Mouse (Mus musculus) macrophage (primary cell): Measurements from ENCODE around the gene Zfp383. TPM values are rescaled to one million over a fixed set of nuclear protein-coding genes. Genes with fewer than 3 reads are reported as not detected.
"Not testable (repeated sequence)": the region's sequence is repeated elsewhere in the genome, so short reads cannot be mapped to it uniquely, and the experiment has no call there.

Experiments
- H3K27ac ChIP-seq: fragments of 350-480 bp; formaldehyde crosslinking; 2 replicates; pipeline ENCODE4 v1.9.0; 2021
- H3K36me3 ChIP-seq: fragments of 350-480 bp; formaldehyde crosslinking; 2 replicates; pipeline ENCODE4 v1.9.0; 2021; ENCODE audit errors: inconsistent target
- H3K4me3 ChIP-seq: fragments of 350-480 bp; formaldehyde crosslinking; 2 replicates; pipeline ENCODE4 v1.9.0; 2021; ENCODE audit errors: inconsistent target
- H3K79me2 ChIP-seq: fragments of 350-480 bp; formaldehyde crosslinking; 2 replicates; pipeline ENCODE4 v1.9.0; 2021; ENCODE audit errors: inconsistent target
- WGBS: methylation state at CpG from one replicate; pipeline ENCODE4 v1.1.7; 2026; ENCODE audit warnings: inconsistent platforms; ENCODE audit not compliant: missing documents; 5-methylcytosine and 5-hydroxymethylcytosine counted together
- polyA plus RNA-seq: library from polyadenylated mRNA; stranded (reverse); fragments of 250-400 nt; gene quantifications from 3 replicates; pipeline ENCODE4 v1.2.4, GENCODE M21; 2018; ENCODE audit warnings: inconsistent platforms
- total RNA-seq, 78 experiments: library from RNA; depleted of rRNA; stranded (reverse); fragments of 250-400 nt; gene quantifications; 1 replicate in 9 of 78; 2 replicates in 24 of 78; 3 replicates in 43 of 78; 4 replicates in 2 of 78; pipeline ENCODE4 v1.2.4; 2018; ENCODE audit warnings: inconsistent platforms in 56 of 78

Gene Zfp383
- total RNA-seq (2018; cell fraction: chromatin; rRNA removed), result 1 to 10 TPM in 15 of 26 experiments, under 1 TPM in 8, not detected in 3; 0.31 to 4.4 (median 1.5) TPM
- total RNA-seq (2018; cell fraction: cytosol; rRNA removed), result 1 to 10 TPM in 15 of 26 experiments, under 1 TPM in 11; 0.24 to 2.0 (median 1.1) TPM
- total RNA-seq (2018; cell fraction: nucleus; rRNA removed), result 1 to 10 TPM in 15 of 26 experiments, under 1 TPM in 11; 0.20 to 4.7 (median 1.2) TPM
- polyA plus RNA-seq, result 1.3 to 2.7 TPM (median 1.6 TPM) in 3 replicates

GRCm38 (mm10) chr7:29908130-29908950 lies at the start of gene Zfp383:
TSS of gene Zfp383 (plus strand) at chr7:29908223.
- Histone ChIP-seq H3K27ac (peak within 1 kb of the TSS; percentile 80), H3K4me3 (peak within 1 kb of the TSS; percentile 74), H3K36me3 (0 out of 2 replicates have a peak, but pooled peaks cover 7% of the 10 kb centered on the region), H3K79me2 (no peaks in the 10 kb centered on the region)
- 2% methylated on average over 32 of the region's 33 CpGs for WGBS

- H3K27ac ChIP-seq, result no peak within 1 kb of the TSS
- no peaks in the 10 kb centered on the region for H3K36me3 ChIP-seq
- no peaks in the 10 kb centered on the region for H3K79me2 ChIP-seq
- 3% methylated on average over 32 of the region's 32 CpGs for WGBS
- H3K4me3 ChIP-seq, result peak within 1 kb of the TSS; percentile 62
Measured at GRCm38 (mm10) chr7:29859532-29860517, 48.2 kb upstream of the Zfp383 start, which contains the start of gene Zfp420. TSS of gene Zfp420 (plus strand) at chr7:29859979.

GRCm38 (mm10) chr7:29861660-29862059 lies 46.4 kb upstream of the Zfp383 start:
- no peak overlapping the region for H3K4me3 ChIP-seq
- 97% methylated on average over 7 of the region's 7 CpGs for WGBS
- H3K79me2 ChIP-seq, result no peaks in the 10 kb centered on the region
- H3K27ac ChIP-seq, result no peak overlapping the region
- no peaks in the 10 kb centered on the region for H3K36me3 ChIP-seq

DNA sequence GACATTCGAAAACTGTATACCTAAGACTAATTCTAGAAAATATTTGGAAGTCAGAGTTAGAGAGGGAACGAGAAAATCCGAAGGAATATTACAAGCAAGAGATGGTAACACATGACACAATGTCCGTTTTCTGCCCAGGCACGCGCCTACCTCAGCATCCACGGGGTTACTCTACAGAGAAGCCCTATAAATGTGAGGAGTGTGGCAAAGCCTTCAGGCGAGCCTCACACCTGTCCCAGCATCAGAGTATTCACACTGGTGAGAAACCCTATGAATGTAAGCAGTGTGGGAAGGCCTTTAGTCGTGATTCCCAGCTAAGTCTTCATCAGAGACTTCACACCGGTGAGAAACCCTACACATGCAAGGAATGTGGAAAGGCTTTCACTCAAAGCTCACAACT lies 33.8 kb upstream of the Zfp383 start:
- no peak overlapping the region for H3K4me3 ChIP-seq
- peaks cover 8% of the 10 kb centered on the region; the same call in 1 of the 2 replicates for H3K36me3 ChIP-seq
- WGBS, result 92% methylated on average over 10 of the region's 10 CpGs
- H3K27ac ChIP-seq, result no peak overlapping the region
- no peaks in the 10 kb centered on the region for H3K79me2 ChIP-seq

DNA sequence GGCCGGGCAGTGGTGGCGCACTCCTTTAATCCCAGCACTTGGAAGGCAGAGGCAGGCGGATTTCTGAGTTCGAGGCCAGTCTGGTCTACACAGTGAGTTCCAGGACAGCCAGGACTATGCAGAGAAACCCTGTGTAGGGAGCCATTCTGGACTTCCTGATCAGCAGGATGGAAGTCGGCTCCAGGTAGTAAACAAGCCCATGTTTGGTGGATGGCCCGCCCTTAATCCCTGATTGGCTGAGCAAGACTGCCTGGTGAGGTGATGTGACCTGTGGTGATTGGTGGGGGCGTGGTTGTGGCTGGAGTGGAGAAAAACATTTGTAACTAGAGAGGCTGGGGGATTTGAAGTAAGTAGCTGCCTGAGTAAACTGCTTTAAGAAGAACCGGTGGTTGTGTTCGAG lies 30.5 kb upstream of the Zfp383 start:
- H3K36me3 ChIP-seq, H3K79me2 ChIP-seq, H3K4me3 ChIP-seq, H3K27ac ChIP-seq: not testable (repeated sequence)
- WGBS, result 90% methylated on average over 9 of the region's 9 CpGs

- peaks cover 3% of the 10 kb centered on the region; the same call in 1 of the 2 replicates for H3K36me3 ChIP-seq
- 79% methylated on average over 7 of the region's 7 CpGs for WGBS
- no peak overlapping the region for H3K27ac ChIP-seq
- no peaks in the 10 kb centered on the region for H3K79me2 ChIP-seq
- no peak overlapping the region for H3K4me3 ChIP-seq
Measured at GRCm38 (mm10) chr7:29880056-29880455, 28.0 kb upstream of the Zfp383 start.

DNA sequence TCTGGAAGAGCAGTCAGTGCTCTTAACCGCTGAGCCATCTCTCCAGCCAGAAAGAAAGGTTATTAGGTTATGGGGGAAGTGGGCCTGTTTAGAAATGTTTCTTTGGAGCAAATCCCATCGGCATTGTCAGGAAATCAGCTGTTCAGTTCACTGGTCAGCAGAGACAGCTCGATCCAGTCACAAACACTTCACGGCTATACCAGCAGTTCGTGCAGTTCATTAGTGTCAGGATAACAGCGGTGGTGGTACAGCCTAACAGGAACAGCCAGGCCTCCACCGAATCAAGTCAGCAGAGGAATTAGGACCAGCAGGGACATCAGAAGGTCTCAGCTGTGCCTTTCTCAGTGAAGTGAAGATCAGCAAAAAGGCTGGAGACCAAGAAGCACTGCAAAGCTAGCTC lies 27.1 kb upstream of the Zfp383 start:
- no peak overlapping the region for H3K4me3 ChIP-seq
- no peaks in the 10 kb centered on the region for H3K79me2 ChIP-seq
- no peaks in the 10 kb centered on the region for H3K36me3 ChIP-seq
- H3K27ac ChIP-seq, result no peak overlapping the region
- WGBS, result 88% methylated on average over 7 of the region's 7 CpGs

GRCm38 (mm10) chr7:29890501-29890900 lies 17.5 kb upstream of the Zfp383 start:
- H3K4me3 ChIP-seq, result no peak overlapping the region
- no peaks in the 10 kb centered on the region for H3K79me2 ChIP-seq
- H3K36me3 ChIP-seq, result peaks cover 21% of the 10 kb centered on the region
- 94% methylated on average over 7 of the region's 7 CpGs for WGBS
- no peak overlapping the region for H3K27ac ChIP-seq

- 100% methylated on average over 2 of the region's 4 CpGs for WGBS
- Histone ChIP-seq H3K36me3 (peaks cover 42% of the 10 kb centered on the region), H3K27ac (no peak overlapping the region), H3K4me3 (no peak overlapping the region), H3K79me2 (no peaks in the 10 kb centered on the region)
Measured at GRCm38 (mm10) chr7:29892756-29893155, 15.3 kb upstream of the Zfp383 start.

- H3K27ac ChIP-seq, result no peak overlapping the region
- no peaks in the 10 kb centered on the region for H3K79me2 ChIP-seq
- H3K4me3 ChIP-seq, result no peak overlapping the region
- 100% methylated on average over 3 of the region's 4 CpGs for whole genome bisulfite sequencing
- peaks cover 65% of the 10 kb centered on the region for H3K36me3 ChIP-seq
Measured at GRCm38 (mm10) chr7:29898351-29898750, 9.7 kb upstream of the Zfp383 start.

DNA sequence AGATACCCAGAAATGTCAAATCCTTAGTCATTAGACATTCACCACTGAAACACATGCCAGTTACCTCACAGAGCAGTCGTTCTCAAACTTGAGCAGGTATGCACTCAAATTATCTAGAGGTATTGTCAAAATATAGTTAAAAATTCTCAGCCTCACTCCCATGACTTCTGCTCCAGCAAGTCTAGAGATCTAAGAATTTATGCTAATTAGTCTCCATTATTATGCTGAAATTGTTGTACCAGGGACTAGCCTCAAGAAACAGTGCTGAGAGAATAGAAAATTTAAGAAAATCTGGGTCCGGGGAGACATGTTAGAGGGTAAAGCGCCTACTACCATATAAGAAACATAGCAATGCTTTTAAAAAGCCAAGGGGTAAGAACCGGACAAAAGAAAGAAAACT lies 3.9 kb upstream of the Zfp383 start:
- Histone ChIP-seq H3K36me3 (peaks cover 11% of the 10 kb centered on the region), H3K4me3 (no peak overlapping the region), H3K79me2 (no peaks in the 10 kb centered on the region), H3K27ac (no peak overlapping the region)
- 97% methylated on average over 4 of the region's 4 CpGs for WGBS

DNA sequence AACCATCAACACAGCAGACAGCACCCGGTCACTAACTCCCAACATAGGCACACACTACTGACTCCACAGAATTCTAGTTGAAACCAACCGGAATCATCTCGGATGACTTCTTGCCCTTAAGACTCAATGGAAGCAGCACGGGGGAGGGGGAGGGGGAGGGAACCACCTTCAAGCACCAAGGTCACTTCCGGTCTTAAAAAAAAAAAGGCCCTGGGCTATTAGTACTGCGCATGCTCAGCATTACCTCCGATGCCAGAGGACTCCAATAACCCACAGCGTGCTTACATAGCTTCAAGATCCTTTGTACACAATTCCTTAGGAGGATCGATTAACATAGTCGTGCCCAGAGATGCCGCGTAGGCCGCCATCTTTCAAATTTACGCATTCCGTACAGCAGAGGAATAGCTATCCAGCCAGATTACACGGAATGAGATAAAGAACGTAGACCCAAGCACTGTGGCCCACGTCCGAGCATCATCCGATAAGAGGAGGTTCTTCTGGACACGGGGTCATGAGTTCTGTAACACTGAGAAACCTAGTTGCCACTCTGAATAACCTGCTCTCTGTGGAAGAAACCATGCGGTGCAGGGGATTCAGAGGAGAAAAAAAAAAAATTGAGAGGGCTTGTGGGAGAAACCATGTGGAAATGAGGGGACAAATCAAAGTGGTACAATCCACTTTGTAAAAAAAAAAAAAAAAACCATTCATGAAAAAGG lies 1.9 kb upstream of the Zfp383 start, which contains the start of gene Zfp27:
Gene Zfp27 (minus strand): TSS at position 607 of the 716 bp plus-strand sequence.
- WGBS, result under 1% methylated on average over 22 of the region's 22 CpGs

DNA sequence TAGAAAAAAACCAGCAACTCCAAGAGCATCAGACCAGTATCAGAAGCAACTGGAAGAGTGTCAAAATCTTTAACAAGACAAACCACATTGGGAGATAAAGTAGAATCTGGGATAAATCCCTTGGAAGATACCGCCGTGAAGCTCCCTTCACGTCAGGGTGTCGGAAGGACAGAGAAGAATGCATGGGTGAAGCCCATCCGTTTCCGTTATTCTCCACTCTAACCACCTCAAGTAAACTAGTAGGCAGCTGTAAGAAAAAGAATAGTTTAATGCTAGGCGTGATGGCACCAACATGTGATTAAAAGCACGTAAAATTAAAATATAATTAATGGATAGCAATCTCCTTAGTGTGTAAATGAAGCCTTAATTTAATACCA lies 1.4 kb upstream of the Zfp383 start:
- 41% methylated on average over 8 of the region's 8 CpGs for WGBS

More for the DNA sequence above, 1.9 kb upstream of the Zfp383 start, which contains the start of gene Zfp27:
- Histone ChIP-seq H3K27ac (peak within 1 kb of the TSS; percentile 68), H3K79me2 (no peaks in the 10 kb centered on the region), H3K36me3 (no peaks in the 10 kb centered on the region), H3K4me3 (peak within 1 kb of the TSS; percentile 63)

GRCm38 (mm10) chr7:29907206-29907605 lies 817 bp upstream of the Zfp383 start:
- 0 out of 2 replicates have a peak, but pooled peaks cover 5% of the 10 kb centered on the region for H3K36me3 ChIP-seq
- no peak overlapping the region for H3K27ac ChIP-seq
- H3K4me3 ChIP-seq, result no peak overlapping the region
- 94% methylated on average over 5 of the region's 5 CpGs for WGBS
- no peaks in the 10 kb centered on the region for H3K79me2 ChIP-seq

More for the DNA sequence above, 1.4 kb upstream of the Zfp383 start:
- Histone ChIP-seq H3K4me3 (peak overlapping the region; percentile 63), H3K36me3 (no peaks in the 10 kb centered on the region), H3K79me2 (no peaks in the 10 kb centered on the region), H3K27ac (peak overlapping the region; percentile 68)
